Mouse (Mus musculus) ES-Bruce4 (cell line): Measurements from ENCODE around the gene Hivep2. TPM values are rescaled to one million over a fixed set of nuclear protein-coding genes. Genes with fewer than 3 reads are reported as not detected.

Source experiments
- H3K27ac ChIP-seq: 2 replicates; pipeline ENCODE4 v1.5.1; 2012; ENCODE audit warnings: low read length, inconsistent platforms; ENCODE audit not compliant: insufficient read depth
- H3K27me3 ChIP-seq: 2 replicates; pipeline ENCODE4 v1.6.1; 2012; ENCODE audit warnings: mild to moderate bottlenecking, low read length, inconsistent platforms; ENCODE audit not compliant: control insufficient read depth, poor library complexity, insufficient read depth, severe bottlenecking
- H3K36me3 ChIP-seq: 2 replicates; pipeline ENCODE4 v1.6.1; 2012; ENCODE audit warnings: inconsistent platforms, mild to moderate bottlenecking, low read length, moderate library complexity; ENCODE audit not compliant: control insufficient read depth, poor library complexity, insufficient read depth, severe bottlenecking
- H3K4me1 ChIP-seq: one replicate; pipeline ENCODE4 v1.8.1; 2011; ENCODE audit warnings: low read length; ENCODE audit not compliant: control insufficient read depth, insufficient read depth
- H3K4me3 ChIP-seq: 2 replicates; pipeline ENCODE4 v1.5.1; 2011; ENCODE audit warnings: low read depth, mild to moderate bottlenecking, low read length
- H3K9ac ChIP-seq: 2 replicates; pipeline ENCODE4 v1.6.1; 2012; ENCODE audit warnings: low read depth, mild to moderate bottlenecking, inconsistent platforms; ENCODE audit not compliant: poor library complexity, severe bottlenecking
- H3K9me3 ChIP-seq: replicated peaks from 2 replicates; pipeline ENCODE4 v1.6.1; 2012; ENCODE audit warnings: mild to moderate bottlenecking, low read length, inconsistent platforms; ENCODE audit not compliant: control insufficient read depth, poor library complexity, insufficient read depth, severe bottlenecking
- CTCF ChIP-seq: IDR thresholded peaks from one replicate; pipeline ENCODE4 v1.8.1; 2011; ENCODE audit warnings: low read depth, low read length
- EP300 ChIP-seq: IDR thresholded peaks from 2 replicates; pipeline ENCODE4 v1.6.1; 2011; ENCODE audit warnings: low read depth, low read length; ENCODE audit not compliant: insufficient read depth
- POLR2A ChIP-seq: IDR thresholded peaks from one replicate; pipeline ENCODE4 v1.8.1; 2011; ENCODE audit warnings: low read length; ENCODE audit not compliant: insufficient read depth
- polyA plus RNA-seq: library from polyadenylated mRNA; stranded (reverse); fragments of >200 nt; gene quantifications from 2 replicates; pipeline ENCODE4 v1.2.4, GENCODE M21; 2011; ENCODE audit warnings: low read depth; ENCODE audit not compliant: missing spikeins, insufficient read depth, insufficient read length

The Hivep2 gene
- polyA plus RNA-seq, 1 experiment = 3.4 TPM

GRCm38 (mm10) chr10:14193702-14194101 lies 227.8 kb downstream of the Hivep2 start:
- Histone ChIP-seq H3K9me3 (no peaks in the 10 kb centered on the region), H3K9ac (no peak overlapping the region), H3K4me3 (no peak overlapping the region), H3K4me1 (no peaks in the 10 kb centered on the region), H3K36me3 (no peaks in the 10 kb centered on the region), H3K27ac (no peak overlapping the region), H3K27me3 (no peaks in the 10 kb centered on the region)
- TF ChIP-seq POLR2A = no peak
- TF ChIP-seq EP300 = no peak
- no peak for TF ChIP-seq CTCF

- Histone ChIP-seq H3K36me3 (no peaks in the 10 kb centered on the region), H3K9me3 (no peaks in the 10 kb centered on the region), H3K4me3 (no peak overlapping the region), H3K9ac (no peak overlapping the region), H3K27me3 (no peaks in the 10 kb centered on the region), H3K27ac (no peak overlapping the region), H3K4me1 (no peaks in the 10 kb centered on the region)
- TF ChIP-seq CTCF (no peak), EP300 (no peak), POLR2A (no peak)
These were observed 230.1 kb downstream of the Hivep2 start for GRCm38 (mm10) chr10:14195778-14196650.

- Histone ChIP-seq H3K9ac (no peak overlapping the region), H3K36me3 (no peaks in the 10 kb centered on the region), H3K9me3 (no peaks in the 10 kb centered on the region), H3K27ac (no peak overlapping the region), H3K27me3 (no peaks in the 10 kb centered on the region), H3K4me3 (no peak overlapping the region), H3K4me1 (no peaks in the 10 kb centered on the region)
- TF ChIP-seq POLR2A (no peak), EP300 (no peak)
These were observed 230.9 kb downstream of the Hivep2 start for GRCm38 (mm10) chr10:14196785-14197184.

GRCm38 (mm10) chr10:14197261-14197660 lies 231.4 kb downstream of the Hivep2 start:
- H3K9me3 ChIP-seq = no peaks in the 10 kb centered on the region
- H3K9ac ChIP-seq = no peak overlapping the region
- H3K27me3 ChIP-seq = no peaks in the 10 kb centered on the region
- H3K36me3 ChIP-seq = no peaks in the 10 kb centered on the region
- H3K27ac ChIP-seq = no peak overlapping the region
- TF ChIP-seq POLR2A = no peak
- no peak for TF ChIP-seq CTCF
- no peak for TF ChIP-seq EP300
- H3K4me3 ChIP-seq = no peak overlapping the region
- no peaks in the 10 kb centered on the region for H3K4me1 ChIP-seq

GRCm38 (mm10) chr10:14199332-14199731 lies 233.5 kb downstream of the Hivep2 start:
- no peak overlapping the region for H3K9ac ChIP-seq
- H3K9me3 ChIP-seq = no peaks in the 10 kb centered on the region
- no peaks in the 10 kb centered on the region for H3K27me3 ChIP-seq
- TF ChIP-seq POLR2A (no peak), EP300 (no peak), CTCF (no peak)
- no peaks in the 10 kb centered on the region for H3K36me3 ChIP-seq
- H3K27ac ChIP-seq = no peak overlapping the region
- H3K4me1 ChIP-seq = no peaks in the 10 kb centered on the region
- H3K4me3 ChIP-seq = no peak overlapping the region

GRCm38 (mm10) chr10:14200310-14200709 lies 234.4 kb downstream of the Hivep2 start:
- H3K9ac ChIP-seq = no peak overlapping the region
- no peaks in the 10 kb centered on the region for H3K9me3 ChIP-seq
- no peak overlapping the region for H3K4me3 ChIP-seq
- no peaks in the 10 kb centered on the region for H3K36me3 ChIP-seq
- no peak for TF ChIP-seq EP300
- no peak for TF ChIP-seq CTCF
- TF ChIP-seq POLR2A = no peak
- H3K4me1 ChIP-seq = no peaks in the 10 kb centered on the region
- H3K27me3 ChIP-seq = no peaks in the 10 kb centered on the region
- H3K27ac ChIP-seq = no peak overlapping the region

Other genes starting within 250 kb of the Hivep2 start
- 12.0 and 15.3 TPM in 2 replicates for gene Aig1, start 97.1 kb upstream of the Hivep2 start, polyA plus RNA-seq